Mouse (Mus musculus) G1E (cell line): ENCODE data around the gene Myo3b. TPM values are rescaled to one million over a fixed set of nuclear protein-coding genes. Genes with fewer than 3 reads are reported as not detected.

Experiments used
- ATAC-seq: 2 replicates; pipeline ENCODE4 v1.8.0; 2016; ENCODE audit warnings: mild to moderate bottlenecking; ENCODE audit not compliant: insufficient number of reproducible peaks, poor library complexity, low FRiP score, severe bottlenecking; ENCODE audit errors: extremely low read depth
- DNase-seq: peaks from one replicate; pipeline ENCODE4 v3.0.0; 2012; ENCODE audit warnings: low spot score
- H3K27me3 ChIP-seq: 2 replicates; pipeline ENCODE4 v1.6.1; 2012; ENCODE audit warnings: mild to moderate bottlenecking, low read length, inconsistent platforms; ENCODE audit not compliant: insufficient read depth
- H3K36me3 ChIP-seq: replicated peaks from 2 replicates; pipeline ENCODE3; 2012; ENCODE audit warnings: mild to moderate bottlenecking, inconsistent platforms
- H3K4me1 ChIP-seq: 2 replicates; pipeline ENCODE4 v1.6.1; 2012; ENCODE audit warnings: low read depth, low read length, inconsistent platforms, mixed read lengths; ENCODE audit not compliant: insufficient read depth
- H3K4me3 ChIP-seq: 2 replicates; pipeline ENCODE4 v1.5.1; 2012; ENCODE audit warnings: low read depth, mild to moderate bottlenecking, inconsistent platforms, low read length, moderate library complexity, mixed read lengths
- H3K9me3 ChIP-seq: replicated peaks from 2 replicates; pipeline ENCODE4 v1.6.1; 2012; ENCODE audit warnings: inconsistent platforms
- CTCF ChIP-seq: IDR thresholded peaks from 2 replicates; pipeline ENCODE4 v1.5.1; 2012; ENCODE audit warnings: low read depth, low read length, inconsistent platforms, mixed read lengths
- GATA1 ChIP-seq: IDR thresholded peaks from 2 replicates; pipeline ENCODE4 v1.6.1; 2012; ENCODE audit warnings: borderline replicate concordance, low read length, inconsistent platforms, mixed read lengths
- GATA2 ChIP-seq: IDR thresholded peaks from 2 replicates; pipeline ENCODE4 v1.6.1; 2012; ENCODE audit warnings: low read depth, low read length, inconsistent platforms, borderline replicate concordance
- POLR2AphosphoS5 ChIP-seq: IDR thresholded peaks from 2 replicates; pipeline ENCODE4 v1.6.1; 2012; ENCODE audit warnings: low read depth, low read length, inconsistent platforms; ENCODE audit not compliant: insufficient replicate concordance
- TAL1 ChIP-seq: conservative IDR thresholded peaks from 2 replicates; pipeline ENCODE4 v1.6.1; 2012; ENCODE audit warnings: low read depth, low read length, inconsistent platforms, mixed read lengths
- polyA plus RNA-seq: library from polyadenylated mRNA; stranded (reverse); fragments of >175 nt; gene quantifications from 2 replicates; pipeline ENCODE4 v1.2.3, GENCODE M21; 2012
- total RNA-seq, 2 experiments: library from RNA; stranded (forward) in 1 of 2; stranded (reverse) in 1 of 2; fragments of 200-1000 nt in 1 of 2; fragments of >200 nt in 1 of 2; fragmentation: Nextera tagmentation in 1 of 2; gene quantifications; 2 replicates each; pipeline ENCODE4 v1.2.3; 2014 to 2017

Gene Myo3b
- total and polyA plus RNA-seq, 3 experiments = 0.05 TPM; not detected in 2

DNA sequence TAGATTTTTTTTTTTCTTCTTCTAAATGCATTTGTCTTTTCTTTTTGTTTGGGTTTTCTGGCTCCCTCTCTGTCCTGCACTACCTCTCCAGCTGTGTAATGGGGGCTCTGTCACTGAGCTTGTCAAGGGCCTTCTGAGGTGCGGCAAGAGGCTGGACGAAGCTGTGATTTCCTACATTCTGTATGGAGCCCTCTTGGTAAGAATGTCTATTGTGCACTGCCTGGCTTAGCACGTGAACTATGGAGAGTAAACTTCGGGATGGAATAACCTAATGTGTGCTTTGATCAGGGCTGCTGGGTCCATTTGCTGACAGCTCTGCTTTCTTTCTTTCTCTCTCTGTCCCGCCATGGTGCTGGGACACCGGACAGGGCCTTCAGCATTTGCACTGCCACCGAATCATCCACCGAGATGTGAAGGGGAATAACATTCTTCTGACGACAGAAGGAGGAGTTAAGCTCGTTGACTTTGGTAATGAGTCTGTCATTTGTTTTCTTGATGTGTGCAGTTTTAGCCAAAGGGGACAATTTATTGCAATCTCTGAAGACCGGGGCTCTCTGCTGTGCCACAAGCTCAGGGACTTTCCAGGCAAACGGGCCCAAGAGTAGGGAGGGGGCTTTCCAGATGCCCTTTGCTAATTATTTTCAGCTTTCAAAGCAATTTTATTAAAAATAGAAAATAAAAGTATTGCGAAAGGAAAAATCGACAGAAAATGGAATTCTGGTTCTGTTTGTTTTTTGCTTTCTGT lies 66.5 kb downstream of the Myo3b start:
- no peaks in the 10 kb centered on the region for H3K36me3 ChIP-seq
- no peak for ATAC-seq
- no peak for DNase-seq
- peaks cover 12% of the 10 kb centered on the region; the same call in 1 of the 2 replicates for H3K27me3 ChIP-seq
- no peaks in the 10 kb centered on the region for H3K9me3 ChIP-seq
- no peak overlapping the region for H3K4me3 ChIP-seq
- no peak for TF ChIP-seq CTCF
- no peak for TF ChIP-seq POLR2AphosphoS5
- TF ChIP-seq GATA1 = no peak
- TF ChIP-seq TAL1 = no peak
- no peak for TF ChIP-seq GATA2
- H3K4me1 ChIP-seq = no peaks in the 10 kb centered on the region

- ATAC-seq (no peak), DNase-seq (no peak)
- Histone ChIP-seq H3K4me1 (no peaks in the 10 kb centered on the region), H3K9me3 (no peaks in the 10 kb centered on the region), H3K4me3 (no peak overlapping the region), H3K36me3 (no peaks in the 10 kb centered on the region), H3K27me3 (0 out of 2 replicates have a peak, but pooled peaks cover 9% of the 10 kb centered on the region)
- TF ChIP-seq CTCF = no peak
- TF ChIP-seq GATA1 = no peak
- no peak for TF ChIP-seq POLR2AphosphoS5
- no peak for TF ChIP-seq GATA2
- no peak for TF ChIP-seq TAL1
Observed at GRCm38 (mm10) chr2:70109010-70109409, 70.1 kb downstream of the Myo3b start.

- TF ChIP-seq POLR2AphosphoS5 = no peak
- TF ChIP-seq GATA2 = no peak
- no peak for TF ChIP-seq CTCF
- TF ChIP-seq GATA1 = no peak
- no peak for TF ChIP-seq TAL1
- DNase-seq = no peak
- H3K4me3 ChIP-seq = no peak overlapping the region
- no peaks in the 10 kb centered on the region for H3K36me3 ChIP-seq
- H3K4me1 ChIP-seq = no peaks in the 10 kb centered on the region
- no peaks in the 10 kb centered on the region for H3K9me3 ChIP-seq
- H3K27me3 ChIP-seq = 0 out of 2 replicates have a peak, but pooled peaks cover 4% of the 10 kb centered on the region
- ATAC-seq = no peak
Observed at GRCm38 (mm10) chr2:70113798-70114782, 75.2 kb downstream of the Myo3b start.

GRCm38 (mm10) chr2:70118376-70119264 lies 79.7 kb downstream of the Myo3b start:
- ATAC-seq (no peak), DNase-seq (no peak)
- H3K9me3 ChIP-seq = no peaks in the 10 kb centered on the region
- no peak overlapping the region for H3K4me3 ChIP-seq
- H3K36me3 ChIP-seq = no peaks in the 10 kb centered on the region
- TF ChIP-seq CTCF (no peak), POLR2AphosphoS5 (no peak), GATA1 (no peak), GATA2 (no peak), TAL1 (no peak)
- peaks cover 3% of the 10 kb centered on the region; the same call in 1 of the 2 replicates for H3K27me3 ChIP-seq
- H3K4me1 ChIP-seq = no peaks in the 10 kb centered on the region

- no peaks in the 10 kb centered on the region for H3K9me3 ChIP-seq
- no peak for ATAC-seq
- no peak for TF ChIP-seq TAL1
- TF ChIP-seq CTCF = no peak
- H3K27me3 ChIP-seq = peaks cover 3% of the 10 kb centered on the region; the same call in 1 of the 2 replicates
- no peak overlapping the region for H3K4me3 ChIP-seq
- no peak for DNase-seq
- H3K36me3 ChIP-seq = no peaks in the 10 kb centered on the region
- H3K4me1 ChIP-seq = no peaks in the 10 kb centered on the region
Observed at GRCm38 (mm10) chr2:70119265-70119663, 80.3 kb downstream of the Myo3b start.
